Mouse (Mus musculus) testis, adult 2 months (tissue): Measurements from ENCODE around the gene Rasip1.

Source experiments
- CTCF ChIP-seq: fragments of 200-500 bp; IDR thresholded peaks from 2 replicates; pipeline ENCODE4 v1.5.1; 2012; ENCODE audit warnings: low read depth, mild to moderate bottlenecking, inconsistent platforms, low read length, moderate library complexity; ENCODE audit not compliant: control insufficient read depth, insufficient read depth, insufficient replicate concordance
- POLR2A ChIP-seq: fragments of 200-500 bp; IDR thresholded peaks from 2 replicates; pipeline ENCODE4 v1.6.1; 2012; ENCODE audit warnings: low read depth, mild to moderate bottlenecking, inconsistent platforms, low read length, moderate library complexity; ENCODE audit not compliant: control insufficient read depth

DNA sequence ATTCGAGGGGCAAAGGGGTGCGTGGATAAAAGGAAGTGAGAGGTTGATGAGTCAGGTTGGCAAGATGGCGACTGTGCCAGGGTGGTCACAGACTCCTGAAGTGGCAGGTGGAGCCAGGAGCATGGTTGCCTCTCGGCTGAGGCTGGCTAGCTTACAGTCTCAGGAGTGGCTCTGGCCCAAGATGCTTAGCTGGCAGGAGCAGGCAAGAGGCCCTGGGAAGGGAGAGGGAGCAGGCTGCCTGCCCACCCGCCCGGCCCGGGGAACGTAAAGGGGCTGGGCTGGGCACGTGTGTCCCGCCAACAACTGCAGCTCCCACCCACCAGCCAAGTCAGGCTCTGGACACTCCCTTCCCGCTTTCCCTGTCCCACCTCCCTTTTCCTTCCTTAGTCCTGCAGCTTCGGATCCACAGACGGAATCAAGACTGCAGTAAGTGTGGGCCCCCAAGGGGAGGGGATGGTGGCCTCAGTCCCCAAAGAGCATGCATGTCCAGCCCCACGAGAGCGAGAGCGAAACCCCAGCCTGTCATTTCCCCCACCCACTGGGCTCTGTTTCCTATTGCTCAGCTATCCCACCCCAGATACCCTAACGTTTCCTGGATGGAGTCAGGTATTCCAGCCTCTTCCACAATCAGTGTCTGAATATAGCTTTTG, 14.2 kb downstream of the Rasip1 start:
- TF ChIP-seq CTCF, result no peak
- TF ChIP-seq POLR2A, result no peak
